Mouse (Mus musculus): ENCODE measurements around the gene Nup62.

DNA sequence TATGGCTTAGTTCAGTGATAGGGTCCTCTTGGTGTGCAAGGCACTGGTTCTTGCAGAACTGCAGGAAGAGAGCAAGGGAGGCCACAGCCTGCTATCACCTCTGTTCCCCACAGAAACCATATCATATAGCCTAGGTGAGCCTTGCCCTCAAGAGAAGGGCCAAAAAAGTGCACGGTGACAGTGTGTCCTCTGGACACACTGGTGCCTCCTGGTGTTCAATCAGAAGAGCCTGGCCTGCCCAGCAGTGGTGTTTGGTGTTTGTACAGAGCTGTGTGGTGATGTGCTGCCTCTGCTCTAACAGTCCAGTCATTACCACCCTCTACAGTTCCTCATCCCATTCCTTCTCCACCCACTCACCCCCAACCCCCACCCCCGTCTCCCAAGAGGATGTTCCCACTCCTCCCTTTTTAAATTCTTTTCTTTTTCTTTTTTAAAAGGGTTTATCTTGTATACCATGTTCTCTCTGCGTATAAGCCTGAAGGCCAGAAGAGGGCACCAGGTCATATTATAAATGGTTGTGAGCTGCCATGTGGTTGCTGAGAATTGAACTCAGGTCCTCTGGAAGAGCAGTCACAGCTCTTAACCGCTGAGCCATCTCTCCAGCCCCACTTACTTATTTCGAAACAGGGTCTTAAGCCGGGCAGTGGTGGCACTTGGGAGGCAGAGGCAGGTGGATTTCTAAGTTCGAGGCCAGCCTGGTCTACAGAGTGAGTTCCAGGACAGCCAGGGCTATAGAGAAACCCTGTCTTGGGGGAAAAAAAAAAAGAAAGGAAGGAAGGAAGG lies 6.0 kb downstream of the Nup62 start:
- TF ChIP-seq POLR2A (IDR thresholded peaks at IDR 0.05; ENCODE audit: insufficient read depth, low read depth, low read length) = no peak
- peak; percentile 39 for TF ChIP-seq CTCF (IDR thresholded peaks at IDR 0.05)

Measured in heart, adult 2 months (tissue).